Mouse (Mus musculus): ENCODE data around the gene Cenpk. TPM values are rescaled to one million over a fixed set of nuclear protein-coding genes. Genes with fewer than 3 reads are reported as not detected.
A peak's percentile ranks its signal among the peaks of the same experiment; 100 is the strongest.

Cenpk gene
- polyA plus RNA-seq, 1 experiment from 2014 or later: 49.5 TPM

DNA sequence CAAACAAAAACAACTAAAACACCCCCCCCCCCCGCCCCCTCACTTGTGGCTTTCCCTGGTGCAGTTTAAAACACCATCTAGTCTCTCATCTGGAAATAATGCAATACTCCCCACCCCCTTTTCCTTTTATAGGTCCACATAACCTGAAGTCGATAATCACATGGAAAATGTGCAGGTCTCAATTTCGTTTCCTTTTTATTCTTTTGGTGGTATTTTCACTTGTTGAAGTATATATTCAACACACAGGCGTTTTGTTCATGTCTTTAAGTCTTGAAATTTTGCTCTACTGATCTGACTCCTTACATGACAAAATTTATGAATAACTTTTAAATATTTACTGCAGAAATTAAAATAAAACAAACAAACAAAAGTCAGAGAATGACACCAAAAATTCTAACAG is 57.9 kb downstream of the Cenpk start:
- 0% methylated on average over 4 of the region's 4 CpGs for WGBS
- peaks cover 5% of the 10 kb centered on the region for H3K4me1 ChIP-seq
- H3K9me3 ChIP-seq: no peaks in the 10 kb centered on the region
- H3K27me3 ChIP-seq (replicated peaks): no peaks in the 10 kb centered on the region
- H3K4me2 ChIP-seq: peak overlapping the region; percentile 79
- ATAC-seq (ENCODE audit: extremely low read depth, insufficient number of reproducible peaks, low FRiP score, low TSS enrichment): no peak
- H3K36me3 ChIP-seq: no peaks in the 10 kb centered on the region
- H3K4me3 ChIP-seq: peak overlapping the region; percentile 69
- peak overlapping the region; percentile 96 for H3K27ac ChIP-seq (replicated peaks)
- peak overlapping the region; percentile 89 for H3K9ac ChIP-seq

DNA sequence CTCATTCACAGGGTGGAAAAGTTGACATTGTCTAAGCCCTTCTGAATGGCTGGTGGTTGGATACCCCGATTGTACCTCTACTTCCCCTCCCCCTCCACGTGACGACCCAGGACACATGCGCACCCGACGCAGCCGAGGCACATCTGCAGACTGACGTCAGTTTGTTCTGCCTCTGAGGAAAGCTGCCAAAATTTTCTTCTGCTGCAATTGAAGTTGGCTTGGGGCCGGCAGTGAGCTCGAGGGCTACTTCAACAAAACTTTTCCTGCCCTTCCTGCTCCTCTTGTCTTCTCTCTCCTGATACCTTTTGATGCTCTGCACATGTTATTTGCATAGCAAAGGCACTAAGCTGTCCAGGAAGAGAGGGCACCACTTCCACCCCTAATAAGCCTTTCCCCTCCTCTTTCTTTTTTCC is 58.5 kb downstream of the Cenpk start:
- WGBS: under 1% methylated on average over 10 of the region's 10 CpGs
- Histone ChIP-seq H3K4me1 (peaks cover 5% of the 10 kb centered on the region), H3K4me2 (peak overlapping the region; percentile 79), H3K9me3 (no peaks in the 10 kb centered on the region), H3K36me3 (no peaks in the 10 kb centered on the region), H3K9ac (peak overlapping the region; percentile 89), H3K4me3 (peak overlapping the region; percentile 69), H3K27me3 (replicated peaks) (no peaks in the 10 kb centered on the region), H3K27ac (replicated peaks) (peak overlapping the region; percentile 96)
- ATAC-seq (ENCODE audit: extremely low read depth, insufficient number of reproducible peaks, low FRiP score, low TSS enrichment): peak; percentile 93

DNA sequence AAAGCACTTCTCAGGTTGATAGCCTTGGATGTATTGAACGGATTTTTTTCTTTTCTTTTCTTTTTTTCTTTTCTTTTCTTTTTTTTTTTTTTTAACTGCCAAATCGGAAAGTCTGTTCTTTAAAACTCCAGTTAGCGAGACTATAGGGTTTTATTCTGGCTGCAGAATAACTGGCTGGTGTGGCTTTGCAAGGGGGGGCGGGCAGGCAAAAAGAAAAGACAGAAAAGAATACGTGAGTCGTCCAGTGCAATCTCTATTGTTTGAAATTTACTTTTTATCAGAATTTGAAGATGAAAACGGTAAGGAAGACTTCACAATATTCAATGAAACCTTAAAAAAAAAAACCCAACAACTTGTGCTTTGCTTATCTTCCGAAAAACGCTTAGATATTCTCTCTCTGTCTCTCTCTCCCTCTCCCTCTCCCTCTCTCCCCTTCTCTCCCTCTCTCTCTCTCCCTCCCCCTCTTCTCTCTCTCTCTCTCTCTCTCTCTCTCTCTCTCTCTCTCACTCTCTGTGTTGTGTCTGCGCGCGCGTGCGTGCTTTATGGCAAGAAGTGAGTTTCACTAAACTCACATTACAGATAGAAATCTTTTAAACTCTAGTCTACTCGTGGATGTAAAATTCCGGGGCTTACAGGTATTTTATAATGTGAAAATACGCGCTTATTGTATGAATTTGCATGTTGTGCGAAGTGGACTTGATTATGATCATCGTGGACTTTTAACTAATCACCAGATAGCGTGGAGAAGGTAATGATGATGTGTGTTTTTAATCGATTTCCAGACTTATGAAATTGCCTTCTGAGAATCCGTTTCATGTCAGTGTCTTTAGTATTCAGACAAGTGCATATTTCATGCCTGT is 59.2 kb downstream of the Cenpk start, which contains the start of gene Adamts6:
TSS of gene Adamts6 (plus strand) at position 470 of the 860 bp plus-strand sequence.
- Histone ChIP-seq H3K27me3 (replicated peaks) (no peaks in the 10 kb centered on the region), H3K9ac (peak within 1 kb of the TSS; percentile 89), H3K27ac (replicated peaks) (peak within 1 kb of the TSS; percentile 96), H3K4me1 (peaks cover 5% of the 10 kb centered on the region), H3K9me3 (no peaks in the 10 kb centered on the region), H3K36me3 (no peaks in the 10 kb centered on the region), H3K4me3 (peak within 1 kb of the TSS; percentile 69), H3K4me2 (peak within 1 kb of the TSS; percentile 79)
- under 1% methylated on average over 23 of the region's 23 CpGs for WGBS
- no peak for ATAC-seq (ENCODE audit: extremely low read depth, insufficient number of reproducible peaks, low FRiP score, low TSS enrichment)

DNA sequence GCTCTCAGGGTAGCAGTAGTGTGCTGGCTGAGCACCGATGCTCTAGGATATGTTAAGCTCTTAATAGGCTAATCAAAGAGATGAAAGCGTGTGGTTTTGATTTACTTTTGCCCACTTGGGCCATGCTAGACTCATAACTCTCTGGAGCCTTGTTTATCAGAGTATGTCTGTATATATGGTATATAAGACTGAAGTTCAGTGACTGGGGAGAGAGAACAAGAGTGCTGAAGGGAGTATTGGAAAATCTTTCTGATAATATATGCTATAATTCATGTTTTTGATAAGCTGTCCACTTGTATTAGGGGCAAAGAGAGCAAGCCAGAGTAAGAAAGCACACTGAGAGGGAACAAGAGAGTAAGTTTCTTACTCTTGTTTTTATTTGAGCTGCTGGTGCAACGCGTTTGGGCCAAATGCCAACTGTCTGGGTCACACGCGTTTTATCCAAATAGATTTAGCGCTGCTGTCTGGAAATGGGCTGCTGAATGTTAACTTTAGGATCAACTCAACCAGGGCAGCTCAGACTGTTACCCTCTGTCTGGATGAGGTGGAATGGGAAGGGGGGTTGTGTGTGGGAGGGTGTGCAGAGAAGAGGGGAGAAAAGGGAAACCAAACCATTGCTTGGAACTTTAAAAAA is 59.9 kb downstream of the Cenpk start:
- Histone ChIP-seq H3K9ac (peak overlapping the region; percentile 89), H3K27me3 (replicated peaks) (no peaks in the 10 kb centered on the region), H3K4me1 (peaks cover 5% of the 10 kb centered on the region), H3K27ac (replicated peaks) (peak overlapping the region; percentile 96), H3K4me3 (peak overlapping the region; percentile 69), H3K4me2 (peak overlapping the region; percentile 79), H3K9me3 (no peaks in the 10 kb centered on the region), H3K36me3 (no peaks in the 10 kb centered on the region)
- peak; percentile 55; the same call in 1 of the 2 replicates for ATAC-seq (ENCODE audit: extremely low read depth, insufficient number of reproducible peaks, low FRiP score, low TSS enrichment)
- WGBS: under 1% methylated on average over 7 of the region's 7 CpGs

DNA sequence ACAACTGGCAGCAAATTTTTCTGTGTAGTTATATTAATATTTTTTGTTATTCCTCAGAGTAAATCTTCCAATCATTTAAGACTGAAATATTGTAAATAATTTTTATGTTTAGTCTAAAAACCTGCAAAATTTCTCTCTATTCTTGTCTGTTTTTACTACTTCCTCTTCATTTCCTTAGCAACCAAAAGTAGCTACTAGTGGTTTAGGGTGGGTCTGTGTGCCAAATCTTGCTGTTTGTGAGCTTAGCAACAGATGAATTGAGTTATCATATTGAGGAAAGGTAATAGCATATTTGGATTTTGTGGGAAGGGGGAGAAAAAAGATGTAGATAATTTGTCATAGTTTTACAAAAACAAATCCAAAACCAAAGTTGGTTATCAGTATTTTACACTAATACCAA is 60.8 kb downstream of the Cenpk start:
- peak overlapping the region; percentile 89 for H3K9ac ChIP-seq

DNA sequence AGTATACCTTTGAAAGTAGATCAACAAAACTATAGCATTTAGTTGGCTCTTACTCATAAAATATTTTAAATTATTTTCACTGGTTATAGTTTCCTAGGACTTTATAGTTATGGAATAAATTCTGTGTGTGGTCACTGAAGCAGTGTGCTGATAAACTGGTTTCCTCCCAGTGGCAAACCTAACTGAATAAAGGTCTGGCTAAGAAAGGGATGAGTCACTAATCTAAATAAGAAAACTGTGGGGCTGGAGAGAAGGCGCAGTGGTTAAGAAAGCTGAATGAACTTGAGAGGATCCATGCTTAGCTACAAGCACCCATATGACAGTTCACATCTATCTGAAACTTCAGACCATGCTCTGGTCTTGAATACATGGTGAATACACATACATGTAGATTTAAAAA is 67.1 kb downstream of the Cenpk start:
- Histone ChIP-seq H3K36me3 (peaks cover 40% of the 10 kb centered on the region), H3K9ac (no peak overlapping the region), H3K4me3 (no peak overlapping the region), H3K27ac (replicated peaks) (no peak overlapping the region), H3K4me2 (no peak overlapping the region), H3K27me3 (replicated peaks) (no peaks in the 10 kb centered on the region), H3K4me1 (peaks cover 7% of the 10 kb centered on the region), H3K9me3 (no peaks in the 10 kb centered on the region; the same call in 1 of the 2 replicates)
- WGBS: 63% methylated on average over 1 of the region's 1 CpGs
- ATAC-seq (ENCODE audit: extremely low read depth, insufficient number of reproducible peaks, low FRiP score, low TSS enrichment): no peak

More for the DNA sequence above, 60.8 kb downstream of the Cenpk start:
- peak overlapping the region; percentile 79 for H3K4me2 ChIP-seq
- H3K4me1 ChIP-seq: peaks cover 5% of the 10 kb centered on the region
- no peaks in the 10 kb centered on the region for H3K27me3 ChIP-seq (replicated peaks)
- H3K4me3 ChIP-seq: peak overlapping the region; percentile 69
- no peaks in the 10 kb centered on the region for H3K9me3 ChIP-seq
- ATAC-seq (ENCODE audit: extremely low read depth, insufficient number of reproducible peaks, low FRiP score, low TSS enrichment): no peak
- H3K36me3 ChIP-seq: no peaks in the 10 kb centered on the region
- peak overlapping the region; percentile 96 for H3K27ac ChIP-seq (replicated peaks)

Other genes with a start within 250 kb of the Cenpk start
- 19.5 and 19.8 TPM in 2 replicates for gene Nln, start 119.0 kb upstream of the Cenpk start, polyA plus RNA-seq (2015; fragmentation: Nextera tagmentation; extraction: Ambion mirVana)
- 2.2 and 2.8 TPM in 2 replicates for gene Sgtb, start 118.9 kb upstream of the Cenpk start, polyA plus RNA-seq (2015; fragmentation: Nextera tagmentation; extraction: Ambion mirVana)
- 41.9 and 45.7 TPM in 2 replicates for gene Trappc13, start 50.1 kb upstream of the Cenpk start, polyA plus RNA-seq (2015; fragmentation: Nextera tagmentation; extraction: Ambion mirVana)
- 13.6 and 14.5 TPM in 2 replicates for gene Trim23, start 49.8 kb upstream of the Cenpk start, polyA plus RNA-seq (2015; fragmentation: Nextera tagmentation; extraction: Ambion mirVana)
- gene Ppwd1, start 232 bp downstream of the Cenpk start, polyA plus RNA-seq (2015; fragmentation: Nextera tagmentation; extraction: Ambion mirVana): 8.1 TPM in 2 replicates
- gene Adamts6, start 59.2 kb downstream of the Cenpk start, polyA plus RNA-seq (2015; fragmentation: Nextera tagmentation; extraction: Ambion mirVana): 3.7 and 4.2 TPM in 2 replicates

Measured in heart, embryonic 13.5 days (tissue).